Mouse (Mus musculus): ENCODE measurements around the gene Rab24.

Rab24 gene

DNA sequence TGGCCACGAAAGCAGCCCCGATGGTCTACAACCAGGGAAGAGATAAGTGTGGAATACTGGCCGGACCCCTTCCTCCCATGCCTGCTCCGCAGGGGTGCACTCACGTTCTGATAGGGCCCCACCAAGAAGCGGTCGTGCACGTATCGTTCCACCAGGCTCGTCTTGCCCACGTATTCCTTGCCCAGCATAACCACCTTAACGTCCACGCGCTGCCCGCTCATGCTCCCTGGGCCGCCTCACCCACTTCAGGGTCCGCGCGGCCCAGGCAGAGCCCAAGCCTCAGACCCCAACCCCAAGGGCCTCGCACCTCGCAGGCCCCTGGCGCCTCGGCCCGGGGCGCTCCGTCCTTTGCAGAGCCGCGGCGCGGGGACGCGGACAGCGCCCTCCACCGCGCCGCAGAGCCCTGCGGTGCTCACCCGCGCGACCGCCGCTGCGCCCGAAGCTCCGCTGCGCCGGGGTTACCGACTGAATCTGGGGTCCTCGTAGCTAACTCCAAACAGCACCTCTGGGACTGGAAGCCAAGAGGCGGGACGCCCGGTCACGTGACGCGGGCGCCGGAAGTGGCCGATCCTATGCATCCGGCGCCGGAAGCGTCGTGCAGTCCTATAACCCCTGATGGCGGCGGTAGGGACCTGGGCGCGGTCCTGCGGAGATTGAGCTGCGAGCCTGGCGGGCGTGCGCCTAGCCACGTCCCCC lies at the start of gene Rab24:
Gene Rab24, minus strand, starts transcription at position 513 of the 696 bp plus-strand sequence.
- peak; percentile 93 to 95 for DNase-seq (ENCODE audit: low spot score in 2 of 2)

DNA sequence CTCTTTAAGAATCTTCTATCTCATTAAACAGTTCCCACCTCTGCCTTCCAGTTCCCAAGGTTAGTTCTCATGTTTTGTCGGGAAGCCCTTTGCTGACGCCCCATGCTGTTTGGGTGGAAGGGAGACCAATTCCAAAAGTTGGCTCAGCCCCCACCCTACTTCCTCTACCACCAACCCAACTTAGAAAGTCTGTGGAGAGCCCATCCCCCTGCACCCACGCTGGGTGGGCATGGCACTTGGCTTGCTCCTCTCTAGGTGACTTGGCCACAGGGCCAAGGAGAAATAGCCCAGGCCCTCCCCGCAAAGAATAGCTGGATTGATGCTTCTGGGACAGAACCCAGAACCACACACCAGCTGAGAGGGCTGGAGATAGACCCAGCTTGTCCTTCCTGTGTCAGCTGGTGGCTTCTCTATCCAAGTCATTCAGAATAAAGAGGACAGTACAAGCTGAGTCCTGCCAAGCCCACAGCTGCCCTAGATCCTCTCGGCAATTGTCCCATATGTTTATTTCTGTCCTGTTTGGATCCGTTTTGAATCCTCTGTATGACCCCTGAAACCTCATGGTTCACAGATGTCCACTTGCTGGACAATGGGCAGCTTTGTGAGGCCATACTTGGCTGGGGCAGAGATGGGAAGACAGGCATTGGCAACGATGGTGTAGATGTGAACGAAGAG lies 49.4 kb upstream of the Rab24 start:
- peak in 1 of 2 experiments; percentile 55 for DNase-seq (ENCODE audit: low spot score in 2 of 2)

DNA sequence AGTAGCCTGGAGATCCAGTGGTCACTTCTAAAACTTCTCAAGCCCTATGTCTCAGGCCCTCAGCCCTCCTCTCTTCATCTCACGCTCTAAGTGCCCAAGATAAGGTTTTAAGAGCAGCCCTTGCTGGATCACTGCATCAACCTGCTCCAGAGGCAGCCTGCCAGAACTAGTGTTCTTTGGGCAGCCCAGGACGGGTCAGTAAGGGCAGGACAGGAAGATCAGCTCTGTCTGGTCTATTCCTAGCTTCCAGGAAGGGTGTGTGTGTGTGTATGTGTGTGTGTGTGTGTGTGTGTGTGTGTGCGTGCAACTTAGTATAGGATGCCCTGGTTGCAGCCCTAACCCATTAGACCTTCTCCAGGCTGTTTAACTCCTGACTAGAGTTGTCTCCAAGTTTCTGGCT lies 48.5 kb upstream of the Rab24 start:
- no peak for DNase-seq (ENCODE audit: low spot score in 2 of 2)

DNA sequence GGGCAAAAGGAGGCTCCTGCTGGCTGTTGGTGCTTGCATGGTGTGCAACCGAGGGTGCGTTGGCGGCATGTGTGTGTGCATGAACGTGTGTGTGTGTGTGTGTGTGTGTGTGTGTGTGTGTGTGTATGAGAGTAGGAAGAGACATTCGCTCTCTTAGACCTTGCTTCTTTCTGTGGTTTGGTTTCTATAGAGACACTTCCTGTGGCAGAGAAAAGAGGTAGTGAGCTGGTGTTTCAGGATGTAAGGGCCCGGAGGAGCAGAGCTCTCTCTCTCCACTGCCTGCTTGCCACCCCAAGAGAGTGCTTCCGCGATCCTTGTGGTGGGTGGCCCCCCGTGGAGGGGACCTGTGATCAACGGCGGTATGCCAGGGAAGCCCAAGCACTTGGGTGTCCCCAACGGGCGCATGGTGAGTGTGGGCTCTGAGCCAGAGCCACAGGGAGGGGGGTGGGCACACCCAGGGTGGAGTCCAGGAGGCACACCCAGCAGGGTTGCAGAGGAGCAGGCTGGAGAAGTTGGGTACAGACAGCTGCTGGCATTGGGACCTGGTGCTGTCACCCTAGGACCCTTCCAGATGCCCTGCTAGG lies 47.9 kb upstream of the Rab24 start, which contains the start of gene Rgs14:
Gene Rgs14, plus strand, starts transcription at position 202 of the 584 bp plus-strand sequence.
- DNase-seq (ENCODE audit: low spot score in 2 of 2) = peak; percentile 64 to 69

DNA sequence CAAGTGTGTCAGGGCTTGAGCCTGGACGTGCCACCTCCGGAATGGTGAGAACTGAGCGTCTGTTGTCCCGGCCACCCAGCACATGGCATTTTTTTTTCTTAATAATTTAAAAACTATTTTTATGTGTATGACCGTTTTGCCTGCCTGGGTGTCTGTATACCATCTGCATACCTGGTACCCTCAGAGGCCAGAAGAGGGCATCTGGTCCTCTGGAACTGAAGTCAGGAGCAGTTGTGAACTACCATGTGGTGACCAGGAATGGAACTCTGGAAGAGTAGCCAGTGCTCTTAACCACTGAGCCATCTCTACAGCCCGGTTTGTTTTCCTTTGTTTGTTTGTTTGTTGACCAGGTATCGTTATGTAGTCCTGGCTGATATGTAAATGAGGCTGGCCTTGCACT lies 46.7 kb upstream of the Rab24 start:
- DNase-seq (ENCODE audit: low spot score in 2 of 2) = no peak

DNA sequence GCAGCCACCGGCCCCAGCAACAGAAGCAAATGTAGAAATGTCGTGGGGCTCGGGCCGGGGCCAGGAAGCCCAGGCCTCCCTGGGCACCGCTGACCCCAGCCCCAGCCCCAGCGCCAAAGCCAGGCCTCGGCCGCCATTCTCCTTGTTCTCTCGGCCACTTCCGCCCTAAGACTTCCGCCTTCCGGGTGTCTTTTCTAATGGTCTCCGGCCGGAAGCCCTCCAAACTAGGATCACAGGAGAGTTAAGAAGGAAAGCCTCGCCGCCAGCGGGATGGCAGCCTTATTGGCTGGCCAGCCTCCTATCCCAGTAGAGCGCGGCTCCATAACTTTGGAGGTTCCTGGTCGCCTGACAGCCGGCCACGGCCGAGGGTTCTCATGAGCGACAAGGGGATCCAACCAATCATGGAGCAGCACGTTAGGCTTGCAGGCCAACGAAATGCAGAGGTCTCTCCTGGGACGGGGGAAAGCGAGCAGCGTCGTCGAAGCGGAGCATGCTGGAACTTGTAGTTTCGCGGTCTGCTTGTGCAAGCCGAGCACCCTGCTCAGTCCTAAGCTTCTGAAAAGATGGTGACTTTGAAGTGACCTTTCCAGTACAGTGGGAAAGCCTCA lies 40.8 kb upstream of the Rab24 start, which contains the start of gene Lman2:
Gene Lman2, minus strand, starts transcription at position 331 of the 608 bp plus-strand sequence.
- DNase-seq (ENCODE audit: low spot score in 2 of 2) = peak; percentile 99 to 100

DNA sequence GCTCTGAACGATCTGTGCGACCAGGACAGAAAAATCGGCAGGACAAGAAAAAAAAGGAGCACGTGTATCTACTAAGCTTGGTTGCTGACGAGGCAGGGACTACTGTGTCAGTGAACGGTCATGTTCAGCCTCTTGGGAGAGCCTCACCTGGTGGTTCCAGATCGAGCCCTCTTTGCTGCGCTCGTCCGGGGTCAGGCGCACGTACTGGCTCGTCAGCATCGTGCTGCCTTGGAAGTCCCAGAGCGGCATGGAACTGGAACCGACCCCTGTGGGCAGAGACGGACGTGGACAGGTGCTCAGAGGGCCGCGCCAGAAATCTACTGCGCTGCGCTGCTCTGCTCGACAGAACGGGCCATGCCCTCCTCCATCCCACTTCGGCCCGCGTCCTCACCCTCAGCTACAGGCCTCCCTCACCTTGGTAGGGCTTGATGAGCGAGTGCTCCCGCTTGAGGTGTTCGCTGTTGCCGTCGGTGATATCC lies 40.3 kb upstream of the Rab24 start:
- DNase-seq (ENCODE audit: low spot score in 2 of 2) = peak; percentile 48 to 54

DNA sequence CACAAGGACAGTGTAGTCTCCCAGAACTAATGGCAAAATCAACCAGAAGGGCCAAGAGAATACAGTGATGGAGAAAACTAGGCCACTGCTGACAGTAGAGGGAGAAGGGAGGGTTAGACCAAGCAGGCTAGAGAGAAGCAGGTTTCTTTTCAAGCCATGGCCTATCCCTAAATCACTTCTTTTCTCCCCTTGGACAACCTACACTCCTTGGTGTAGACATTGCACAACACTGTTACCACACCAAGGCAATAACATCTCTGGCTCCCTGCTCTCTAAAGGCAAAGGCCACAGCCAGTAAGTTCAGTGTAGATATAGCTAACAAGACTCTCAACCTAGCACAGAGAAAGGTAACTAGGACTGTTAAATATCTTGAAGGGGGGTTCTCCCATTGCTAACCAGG lies 39.4 kb upstream of the Rab24 start:
- DNase-seq (ENCODE audit: low spot score in 2 of 2) = no peak

DNA sequence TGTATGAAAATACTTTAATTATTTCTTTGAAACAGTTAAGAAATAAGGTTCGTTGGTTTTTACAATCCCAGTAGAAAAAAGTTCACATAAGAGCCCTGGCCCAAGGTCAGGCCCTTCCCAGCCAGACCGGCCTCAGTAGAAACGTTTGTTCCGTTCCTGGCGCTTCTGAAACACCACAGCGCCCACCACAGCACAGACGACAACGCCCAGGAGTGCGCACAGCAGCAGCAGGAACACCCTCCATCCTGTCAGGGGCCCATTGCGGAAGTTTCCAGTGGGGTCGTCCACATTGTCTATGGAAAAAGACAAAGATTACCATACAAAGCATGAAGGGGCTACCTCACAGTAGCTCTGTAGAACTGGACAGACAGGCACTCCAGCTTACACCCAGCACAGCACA lies 25.0 kb upstream of the Rab24 start:
- DNase-seq (ENCODE audit: low spot score in 2 of 2) = no peak

DNA sequence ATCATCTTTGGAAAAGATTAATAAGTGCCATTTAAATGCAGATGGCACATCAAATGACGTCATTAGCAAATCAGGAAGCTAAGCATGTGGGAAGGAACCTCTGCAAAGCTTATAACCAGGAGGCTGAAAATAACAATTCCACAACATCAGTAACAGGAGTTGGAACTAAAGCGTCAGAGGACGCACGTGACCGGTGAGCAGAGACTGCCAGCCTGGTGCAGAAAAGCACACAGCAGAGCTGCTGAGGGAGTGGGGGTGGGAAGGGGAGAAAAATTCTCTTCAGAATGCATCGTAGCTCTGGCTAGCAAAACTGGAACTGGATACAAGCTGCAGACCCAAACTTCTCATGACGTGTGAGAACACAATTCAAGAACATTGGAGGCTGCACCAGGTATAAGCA lies 22.5 kb upstream of the Rab24 start:
- DNase-seq (ENCODE audit: low spot score in 2 of 2) = no peak

DNA sequence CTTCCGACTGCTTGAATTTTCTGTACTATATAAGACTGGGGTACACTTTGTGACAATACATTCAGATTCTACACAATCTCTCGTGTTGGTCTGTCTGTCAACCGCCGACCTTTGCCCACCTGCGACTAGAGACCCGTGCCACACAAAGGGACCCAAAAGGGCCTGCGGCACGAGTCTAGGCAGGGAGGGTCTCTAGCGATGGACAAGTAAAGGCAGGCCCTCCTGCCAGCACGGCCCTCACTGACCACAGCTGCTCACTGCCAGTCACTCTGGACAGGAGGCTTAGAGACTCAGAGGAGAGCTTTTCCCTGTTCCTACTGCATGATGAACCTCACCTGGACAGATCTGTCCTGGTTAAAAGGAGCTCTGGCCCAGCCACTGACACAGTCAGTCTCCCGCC lies 20.7 kb upstream of the Rab24 start:
- DNase-seq (ENCODE audit: low spot score in 2 of 2) = no peak

DNA sequence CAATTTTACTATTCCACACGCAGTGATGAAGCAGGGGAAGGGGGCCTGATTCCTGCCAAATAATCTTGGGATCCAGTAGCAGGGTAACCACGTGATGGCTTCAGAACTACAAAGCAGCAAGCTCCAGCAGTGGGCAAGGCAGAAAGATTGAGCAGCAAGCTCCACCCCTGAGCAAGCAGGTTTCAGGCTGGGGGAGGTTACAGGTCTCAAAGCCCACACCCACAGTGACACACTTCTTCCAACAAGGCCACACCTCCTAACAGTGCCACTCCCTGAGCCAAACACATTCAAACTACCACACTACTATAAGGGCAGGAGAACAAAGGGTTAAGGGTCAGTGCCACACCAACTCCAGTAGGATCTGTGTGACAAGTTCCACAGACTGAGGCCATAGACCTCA lies 17.5 kb upstream of the Rab24 start:
- no peak for DNase-seq (ENCODE audit: low spot score in 2 of 2)

DNA sequence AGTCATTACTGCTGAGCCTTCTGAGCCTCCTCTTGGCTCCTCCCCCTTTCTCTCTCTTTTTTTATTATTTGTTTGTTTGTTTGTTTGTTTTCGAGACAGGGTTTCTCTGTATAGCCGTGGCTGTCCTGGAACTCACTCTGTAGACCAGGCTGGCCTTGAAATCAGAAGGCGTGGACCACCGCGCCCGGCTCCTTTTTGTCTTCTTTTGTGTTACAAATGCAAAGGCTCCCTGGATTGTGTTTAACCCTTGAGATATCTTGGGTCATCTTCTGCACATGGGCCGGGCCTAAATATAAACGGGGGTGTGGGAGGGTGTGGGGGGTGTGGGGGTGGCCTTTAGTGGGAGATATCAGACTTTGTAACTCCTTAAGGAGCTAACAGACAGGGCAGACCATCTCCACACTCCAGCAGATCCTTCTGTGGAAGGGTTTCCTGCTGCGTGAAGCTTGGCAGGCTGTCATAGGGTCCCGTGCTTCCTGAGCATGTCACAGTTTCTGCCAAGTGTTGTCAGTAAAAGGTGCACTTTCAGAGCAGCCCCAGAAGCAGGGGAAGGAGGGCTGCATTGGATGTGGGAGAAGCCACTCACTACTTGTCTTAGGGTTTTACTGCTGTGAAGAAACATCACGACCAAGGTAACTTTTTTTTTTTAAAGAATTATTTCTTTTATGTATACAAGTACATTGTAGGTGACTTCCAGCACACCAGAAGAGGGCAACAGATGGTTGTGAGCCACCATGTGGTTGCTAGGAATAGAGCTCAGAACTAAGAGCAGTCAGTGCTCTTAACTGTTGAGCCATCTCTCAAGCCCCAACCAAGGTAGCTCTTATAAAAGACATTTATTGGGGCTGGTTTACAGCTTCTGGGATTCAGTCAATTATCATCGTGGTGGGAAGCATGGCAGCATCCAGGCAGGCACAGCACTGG lies 16.6 kb upstream of the Rab24 start:
- no peak for DNase-seq (ENCODE audit: low spot score in 2 of 2)

DNA sequence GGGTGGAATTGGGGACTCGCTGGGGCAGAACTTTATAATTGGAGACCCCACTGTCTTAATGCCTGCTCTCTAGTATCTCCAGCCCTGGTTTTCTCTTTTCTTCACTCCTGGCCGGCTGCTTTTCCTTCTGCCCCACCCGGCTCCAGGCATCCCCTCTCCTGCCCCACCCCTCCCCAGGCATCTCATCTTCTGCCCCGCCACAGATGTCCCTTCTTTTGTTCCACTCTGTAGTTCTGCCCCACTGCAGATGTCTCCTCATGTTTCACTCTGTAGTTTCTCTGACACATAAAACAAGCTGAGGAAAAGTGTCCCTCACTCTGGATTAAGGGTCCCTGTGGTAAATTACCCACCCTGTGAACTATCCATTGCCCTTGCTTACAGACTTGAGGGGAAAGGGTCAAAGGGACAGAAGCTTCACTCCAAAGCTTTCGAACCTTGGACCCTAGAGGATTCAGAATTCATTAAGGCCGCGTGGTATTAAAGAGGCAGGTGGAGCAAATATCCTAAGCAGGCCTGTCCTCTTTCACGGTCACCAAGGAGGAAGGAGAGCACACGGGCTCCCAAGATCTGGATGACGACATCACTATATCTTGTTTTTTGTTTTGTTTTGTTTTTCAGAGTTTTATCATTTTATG lies 15.7 kb upstream of the Rab24 start:
- no peak for DNase-seq (ENCODE audit: low spot score in 2 of 2)

DNA sequence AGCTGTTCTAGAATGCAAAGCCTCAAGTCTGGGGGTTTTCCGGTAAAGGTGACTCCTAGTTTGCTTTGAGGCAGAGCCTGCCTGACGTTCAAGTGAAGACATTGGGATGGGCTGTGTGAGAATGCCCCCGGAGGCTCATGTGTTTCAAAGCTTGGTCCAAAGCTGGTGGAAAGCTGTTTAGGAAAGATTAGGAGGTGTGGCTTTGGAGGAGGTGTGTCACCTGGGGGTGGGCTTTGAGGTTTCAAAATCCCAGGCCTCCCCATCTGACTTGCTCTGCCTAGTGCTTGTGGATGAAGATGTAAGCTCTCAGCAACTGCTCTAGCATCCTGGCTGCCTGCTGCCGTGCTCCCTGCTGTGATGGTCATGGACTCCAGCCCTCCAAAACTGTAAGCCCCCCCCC lies 14.0 kb upstream of the Rab24 start:
- no peak for DNase-seq (ENCODE audit: low spot score in 2 of 2)

DNA sequence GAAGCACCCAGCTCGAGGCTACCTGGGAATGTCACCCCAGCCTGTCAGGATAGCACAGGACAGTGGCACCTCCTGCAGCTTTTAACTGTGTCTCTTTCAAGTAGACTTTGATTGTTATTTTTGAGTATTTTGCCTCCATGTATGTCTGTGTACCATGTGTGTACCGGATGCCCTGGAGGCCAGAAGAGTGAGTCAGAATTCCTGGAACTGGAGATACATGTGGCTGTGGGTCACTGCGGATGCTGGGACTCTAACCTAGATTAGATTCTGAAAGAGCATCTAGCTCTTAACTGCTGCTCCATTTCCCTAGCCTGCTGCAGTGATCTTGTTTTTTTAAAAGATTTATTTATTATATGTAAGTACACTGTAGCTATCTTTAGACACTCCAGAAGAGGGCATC lies 10.6 kb upstream of the Rab24 start:
- no peak for DNase-seq (ENCODE audit: low spot score in 2 of 2)

DNA sequence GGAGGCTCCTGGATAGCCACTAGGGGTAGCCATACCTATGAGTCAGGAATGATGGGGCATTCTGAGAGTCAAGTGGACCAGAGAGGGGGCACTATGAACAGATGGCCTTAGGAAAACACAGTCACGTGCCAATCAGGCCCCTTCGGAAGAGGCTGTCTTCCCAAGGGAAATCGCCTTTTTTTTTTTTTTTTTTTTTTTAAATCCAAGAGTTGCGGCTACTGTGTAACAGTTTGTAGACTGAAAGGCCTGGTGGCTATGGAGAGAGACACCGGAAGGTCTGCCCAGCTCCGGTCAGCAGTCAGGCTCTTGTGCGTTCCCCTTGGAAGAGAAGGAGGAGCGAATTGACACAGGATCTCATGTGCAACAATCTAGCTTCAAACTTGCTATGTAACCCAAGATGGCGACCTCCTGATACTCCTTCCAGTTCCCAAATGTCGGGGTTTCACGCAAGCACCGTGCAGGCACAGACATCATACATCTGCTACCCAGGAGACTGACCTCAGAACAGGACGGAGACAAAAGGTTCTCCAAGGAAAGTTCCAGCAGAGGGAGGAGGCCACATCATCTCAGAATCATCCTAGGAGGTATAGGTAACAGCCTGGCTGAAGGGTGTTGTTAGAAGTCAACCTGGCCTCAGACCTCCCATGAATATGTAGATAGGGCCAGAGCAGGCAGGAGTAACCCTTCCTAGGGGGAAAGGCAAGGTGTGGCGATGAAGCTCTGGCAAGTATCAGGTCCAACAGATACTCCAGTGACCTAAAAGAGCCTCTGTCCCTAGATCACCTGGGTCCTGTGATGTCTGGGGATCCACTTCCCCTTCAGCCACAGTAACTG lies 9.0 kb upstream of the Rab24 start:
- DNase-seq (ENCODE audit: low spot score in 2 of 2) = no peak

DNA sequence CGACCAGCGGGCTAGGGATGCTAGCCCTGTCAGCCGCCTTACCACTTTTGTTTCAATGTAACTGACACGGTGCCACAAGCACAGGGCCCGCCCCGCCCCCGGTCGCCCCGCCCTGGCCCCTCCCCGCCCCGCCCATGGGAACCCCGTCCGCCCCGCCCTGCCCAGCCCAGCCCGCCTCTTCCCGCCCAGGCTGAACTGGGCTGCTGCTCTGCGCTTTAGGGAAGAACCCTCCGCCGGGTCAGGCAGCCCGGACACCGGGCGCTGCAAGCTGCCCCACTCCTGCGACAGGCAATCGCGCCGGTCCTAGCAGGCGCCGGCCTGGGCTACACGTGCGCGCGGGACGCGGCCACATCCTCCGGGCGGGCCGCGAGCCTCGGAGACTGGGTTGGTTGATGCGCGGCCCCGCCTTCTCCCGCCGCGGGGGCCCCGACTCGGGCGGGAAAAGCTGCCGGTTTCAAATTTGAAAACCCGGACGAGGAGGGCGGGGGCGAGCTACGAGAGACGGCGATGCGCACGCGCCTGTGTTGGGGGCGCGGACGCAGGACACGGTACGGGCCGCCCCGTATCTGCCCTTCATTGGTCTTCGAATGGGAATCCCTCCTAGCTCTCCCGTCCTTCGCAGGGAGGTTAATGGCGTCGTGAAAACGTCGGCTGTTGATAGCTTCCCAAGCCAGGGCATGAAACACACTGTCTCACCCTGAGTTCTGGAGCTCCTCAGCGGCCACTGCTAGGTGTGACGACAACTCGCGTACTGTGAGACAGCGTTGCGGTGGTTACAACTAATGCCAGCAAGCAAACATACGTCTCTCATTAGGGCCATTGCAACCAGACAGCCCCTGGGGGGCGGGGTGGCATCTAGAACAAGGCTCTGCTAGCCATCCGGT lies 8.2 kb upstream of the Rab24 start, which contains the start of gene Mxd3:
Gene Mxd3, minus strand, starts transcription at position 141 of the 884 bp plus-strand sequence.
- peak; percentile 90 for DNase-seq (ENCODE audit: low spot score in 2 of 2)
